Mouse (Mus musculus) midbrain, embryonic 14.5 days (tissue): ENCODE data around the gene Phf20. TPM values are rescaled to one million over a fixed set of nuclear protein-coding genes. Genes with fewer than 3 reads are reported as not detected.
A peak's percentile ranks its signal among the peaks of the same experiment; 100 is the strongest.
"Not testable (repeated sequence)": the region's sequence is repeated elsewhere in the genome, so short reads cannot be mapped to it uniquely, and the experiment has no call there.

Source experiments
- ATAC-seq: fragments of 200-750 bp; cut with Nextera tagmentation; 2 replicates; pipeline ENCODE4 v1.8.0; 2017; ENCODE audit warnings: moderate number of reproducible peaks, moderate library complexity; ENCODE audit not compliant: low FRiP score, low TSS enrichment
- DNase-seq: peaks from one replicate; pipeline ENCODE4 v3.0.0-alpha.2; 2015
- H3K27ac ChIP-seq: fragments of 300-500 bp; sonication (generic); replicated peaks from 2 replicates; pipeline ENCODE4 v1.5.1; 2014; ENCODE audit warnings: mild to moderate bottlenecking, low read depth, low read length, moderate library complexity
- H3K27me3 ChIP-seq: fragments of 300-500 bp; sonication (generic); 2 replicates; pipeline ENCODE4 v1.6.1; 2014; ENCODE audit warnings: low read length, control low read depth, mixed read lengths; ENCODE audit not compliant: control insufficient read depth, insufficient read depth
- H3K36me3 ChIP-seq: fragments of 300-500 bp; sonication (generic); 2 replicates; pipeline ENCODE4 v1.6.1; 2014; ENCODE audit warnings: low read length, control low read depth; ENCODE audit not compliant: control insufficient read depth, insufficient read depth
- H3K4me1 ChIP-seq: fragments of 300-500 bp; sonication (generic); 2 replicates; pipeline ENCODE4 v1.6.1; 2014; ENCODE audit warnings: mild to moderate bottlenecking, antibody characterized with exemption, low read length, control low read depth; ENCODE audit not compliant: control insufficient read depth, insufficient read depth
- H3K4me2 ChIP-seq: fragments of 300-500 bp; sonication (generic); 2 replicates; pipeline ENCODE4 v1.6.1; 2014; ENCODE audit warnings: mild to moderate bottlenecking, low read length, moderate library complexity
- H3K4me3 ChIP-seq: fragments of 300-500 bp; sonication (generic); replicated peaks from 2 replicates; pipeline ENCODE4 v1.5.1; 2014; ENCODE audit warnings: low read depth, low read length
- H3K9ac ChIP-seq: fragments of 300-500 bp; sonication (generic); replicated peaks from 2 replicates; pipeline ENCODE4 v1.6.1; 2014; ENCODE audit warnings: mild to moderate bottlenecking, low read length, moderate library complexity
- H3K9me3 ChIP-seq: fragments of 300-500 bp; sonication (generic); 2 replicates; pipeline ENCODE4 v1.6.1; 2016; ENCODE audit warnings: low read length, control low read depth, mixed read lengths; ENCODE audit not compliant: control insufficient read depth
- WGBS: fragments of 180-500 bp; shearing (Covaris S2); extraction: QIAGEN DNeasy Blood & Tissue Kit; methylation state at CpG from one replicate; pipeline ENCODE4 v1.1.7; 2014; 5-methylcytosine and 5-hydroxymethylcytosine counted together
- polyA plus RNA-seq: library from polyadenylated mRNA; unstranded; fragments of >200 nt; fragmentation: Nextera tagmentation; extraction: Ambion mirVana; gene quantifications from 2 replicates; pipeline ENCODE4 v1.2.1, GENCODE M21; 2014

Gene Phf20
- polyA plus RNA-seq, 1 experiment from 2014 or later: 120 TPM

DNA sequence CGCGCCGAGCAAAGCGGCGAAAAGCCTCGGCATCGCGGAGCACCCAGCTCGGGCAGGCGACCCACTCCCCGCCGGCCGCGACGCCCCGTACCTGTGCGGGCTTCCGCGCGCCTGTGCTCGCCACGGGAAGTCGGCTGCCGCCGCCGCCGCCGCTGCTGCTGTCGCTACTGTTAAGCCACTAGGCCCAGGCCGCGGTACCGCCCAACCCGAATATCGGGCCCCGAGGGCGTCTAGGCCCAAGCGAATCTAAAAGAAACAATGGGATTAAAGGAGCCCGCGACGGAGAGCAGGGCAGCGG lies 16.5 kb upstream of the Phf20 start:
- Histone ChIP-seq H3K9me3 (no peaks in the 10 kb centered on the region), H3K36me3 (peaks cover 35% of the 10 kb centered on the region), H3K27ac (peak overlapping the region; percentile 98), H3K4me2 (no peak overlapping the region), H3K27me3 (no peaks in the 10 kb centered on the region), H3K4me1 (peaks cover 38% of the 10 kb centered on the region), H3K9ac (peak overlapping the region; percentile 100), H3K4me3 (peak overlapping the region; percentile 99)
- WGBS: under 1% methylated on average over 36 of the region's 41 CpGs
- DNase-seq: no peak
- peak; percentile 41 for ATAC-seq

GRCm38 (mm10) chr2:156180094-156180821 lies 16.0 kb upstream of the Phf20 start, which contains the start of gene Rbm39:
Rbm39 (minus strand) TSS chr2:156180238.
- ATAC-seq (peak; percentile 98), DNase-seq (peak; percentile 100)
- Histone ChIP-seq H3K4me1 (peaks cover 38% of the 10 kb centered on the region), H3K4me3 (peak within 1 kb of the TSS; percentile 99), H3K9ac (peak within 1 kb of the TSS; percentile 100), H3K27me3 (no peaks in the 10 kb centered on the region), H3K36me3 (peaks cover 30% of the 10 kb centered on the region), H3K4me2 (peak within 1 kb of the TSS; percentile 90), H3K27ac (peak within 1 kb of the TSS; percentile 98), H3K9me3 (no peaks in the 10 kb centered on the region)
- WGBS: under 1% methylated on average over 47 of the region's 47 CpGs

DNA sequence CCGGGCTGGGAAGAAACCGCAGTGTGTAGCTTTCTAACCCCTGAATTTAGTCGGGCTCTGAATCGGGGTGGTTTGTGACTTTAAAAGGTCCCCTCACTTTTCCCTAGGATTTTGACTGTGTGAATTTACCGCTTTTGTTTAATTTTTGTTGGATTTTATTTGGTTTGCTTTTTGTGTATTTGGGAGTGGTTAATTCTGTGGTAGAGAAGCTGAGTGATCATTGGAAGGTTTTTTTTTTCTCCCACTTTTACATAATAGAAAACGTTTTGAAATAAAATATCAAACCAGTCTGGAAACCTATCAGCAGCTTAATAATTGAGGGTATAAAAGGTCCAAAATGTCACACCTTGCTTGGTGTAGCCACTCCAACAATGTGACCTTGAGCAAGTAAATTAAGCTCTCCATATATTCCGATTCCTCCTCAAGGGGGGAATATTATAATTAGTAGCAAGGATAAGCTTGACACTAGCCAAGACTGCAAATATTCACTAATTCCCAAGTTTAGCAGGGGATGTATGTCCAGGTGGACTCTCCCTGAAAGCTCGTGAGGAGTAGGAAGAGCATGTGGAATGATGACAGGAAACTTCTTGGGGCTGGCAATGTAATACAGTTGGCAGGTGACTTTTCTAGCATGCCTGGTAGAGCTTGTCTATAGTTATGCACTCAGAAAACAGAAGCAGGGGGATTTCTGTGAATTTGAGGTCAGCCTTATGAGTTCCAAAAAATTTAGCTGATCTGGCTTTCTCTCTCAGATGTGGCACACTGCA lies 15.3 kb upstream of the Phf20 start:
- Histone ChIP-seq H3K4me2 (peak overlapping the region; percentile 65), H3K4me1 (peaks cover 33% of the 10 kb centered on the region), H3K27me3 (no peaks in the 10 kb centered on the region), H3K36me3 (peaks cover 25% of the 10 kb centered on the region), H3K9ac (peak overlapping the region; percentile 68), H3K27ac (peak overlapping the region; percentile 98), H3K9me3 (no peaks in the 10 kb centered on the region), H3K4me3 (peak overlapping the region; percentile 99)
- no peak for ATAC-seq
- peak; percentile 23 for DNase-seq
- 12% methylated on average over 8 of the region's 8 CpGs for WGBS

GRCm38 (mm10) chr2:156181592-156181991 lies 14.7 kb upstream of the Phf20 start:
- 80% methylated on average over 2 of the region's 2 CpGs for WGBS
- no peak for DNase-seq
- H3K4me3 ChIP-seq: peak overlapping the region; percentile 99; the same call in 1 of the 2 replicates
- no peaks in the 10 kb centered on the region for H3K9me3 ChIP-seq
- H3K27ac ChIP-seq: peak overlapping the region; percentile 98; the same call in 1 of the 2 replicates
- no peak overlapping the region for H3K9ac ChIP-seq
- H3K4me2 ChIP-seq: peak overlapping the region; percentile 65
- ATAC-seq: no peak
- peaks cover 19% of the 10 kb centered on the region for H3K36me3 ChIP-seq
- H3K27me3 ChIP-seq: no peaks in the 10 kb centered on the region
- H3K4me1 ChIP-seq: peaks cover 32% of the 10 kb centered on the region

- 85% methylated on average over 7 of the region's 7 CpGs for WGBS
- not testable (repeated sequence) for H3K9ac ChIP-seq, ATAC-seq, H3K4me3 ChIP-seq, DNase-seq, H3K9me3 ChIP-seq, H3K36me3 ChIP-seq, H3K4me1 ChIP-seq, H3K4me2 ChIP-seq, H3K27me3 ChIP-seq, H3K27ac ChIP-seq
These were observed 7.0 kb upstream of the Phf20 start for GRCm38 (mm10) chr2:156189241-156189640.

DNA sequence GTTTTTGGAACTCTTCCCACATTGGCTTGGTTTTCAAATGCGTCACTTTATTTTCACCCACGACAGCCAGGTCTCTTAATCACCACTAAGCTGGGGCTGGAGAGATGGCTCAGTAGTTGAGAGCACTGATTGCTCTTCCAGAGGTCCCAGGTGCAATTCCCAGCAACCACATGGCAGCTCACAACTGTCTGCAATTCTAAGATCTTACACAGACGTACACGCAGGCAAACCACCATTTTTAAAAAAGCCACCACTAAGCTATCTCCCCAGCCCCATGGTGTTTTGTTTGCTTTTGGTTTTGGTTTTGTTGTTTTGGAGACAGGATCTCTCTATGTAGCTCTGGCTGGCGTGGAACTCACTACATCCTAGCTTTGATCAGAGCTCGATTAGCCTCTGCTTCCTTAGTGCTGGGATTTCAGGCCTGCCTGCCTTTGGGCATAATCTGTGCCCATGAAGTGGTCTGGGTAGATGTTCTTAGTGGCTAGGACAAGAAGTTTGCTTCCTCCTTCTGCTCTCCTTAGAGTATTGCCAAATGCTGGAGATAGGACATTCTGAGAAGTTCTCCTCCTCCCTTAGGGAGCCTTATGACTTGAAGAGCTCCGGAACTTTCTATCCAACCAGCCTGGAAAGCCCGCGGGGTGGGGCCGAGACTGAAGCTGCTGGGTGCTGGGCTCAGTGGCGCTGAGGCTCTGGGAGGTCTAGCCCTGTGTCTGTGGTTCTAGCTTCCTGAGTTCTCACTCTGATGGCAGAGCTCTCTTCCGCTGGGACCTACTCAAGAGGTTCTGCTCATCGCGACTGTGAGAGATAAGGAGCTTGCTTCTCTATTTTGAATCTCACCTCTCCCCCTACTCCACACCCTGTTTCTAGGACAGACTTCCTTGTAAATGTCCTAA lies 6.0 kb upstream of the Phf20 start:
- WGBS: 88% methylated on average over 14 of the region's 14 CpGs
- Histone ChIP-seq H3K27me3 (no peaks in the 10 kb centered on the region), H3K4me3 (no peak overlapping the region), H3K4me2 (no peak overlapping the region), H3K4me1 (no peaks in the 10 kb centered on the region), H3K9me3 (no peaks in the 10 kb centered on the region), H3K36me3 (no peaks in the 10 kb centered on the region), H3K27ac (no peak overlapping the region), H3K9ac (no peak overlapping the region)
- DNase-seq (no peak), ATAC-seq (no peak)

DNA sequence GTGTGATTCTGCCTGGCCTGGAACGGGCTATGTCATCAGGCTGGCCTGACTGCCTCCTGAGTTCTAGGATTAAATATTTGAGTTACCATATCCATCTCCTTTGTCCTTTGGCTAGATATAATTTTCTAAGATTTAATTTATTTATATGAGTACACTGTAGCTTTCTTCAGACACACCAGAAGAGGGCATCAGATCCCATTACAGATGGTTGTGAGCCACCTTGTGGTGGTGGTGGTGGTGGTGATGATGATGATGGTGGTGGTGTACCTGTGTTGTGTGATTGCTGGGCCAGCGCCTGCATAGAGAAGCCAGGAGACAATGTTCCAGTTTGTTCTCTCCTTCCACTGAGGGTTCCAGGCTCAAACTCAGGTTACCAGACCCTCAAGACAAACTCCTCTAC lies 4.7 kb upstream of the Phf20 start:
- Histone ChIP-seq H3K4me2 (no peak overlapping the region), H3K36me3 (no peaks in the 10 kb centered on the region), H3K9me3 (no peaks in the 10 kb centered on the region), H3K9ac (no peak overlapping the region), H3K4me3 (no peak overlapping the region), H3K4me1 (no peaks in the 10 kb centered on the region; the same call in 1 of the 2 replicates), H3K27me3 (no peaks in the 10 kb centered on the region), H3K27ac (no peak overlapping the region)
- ATAC-seq (no peak), DNase-seq (no peak)
- 95% methylated on average over 2 of the region's 2 CpGs for WGBS

DNA sequence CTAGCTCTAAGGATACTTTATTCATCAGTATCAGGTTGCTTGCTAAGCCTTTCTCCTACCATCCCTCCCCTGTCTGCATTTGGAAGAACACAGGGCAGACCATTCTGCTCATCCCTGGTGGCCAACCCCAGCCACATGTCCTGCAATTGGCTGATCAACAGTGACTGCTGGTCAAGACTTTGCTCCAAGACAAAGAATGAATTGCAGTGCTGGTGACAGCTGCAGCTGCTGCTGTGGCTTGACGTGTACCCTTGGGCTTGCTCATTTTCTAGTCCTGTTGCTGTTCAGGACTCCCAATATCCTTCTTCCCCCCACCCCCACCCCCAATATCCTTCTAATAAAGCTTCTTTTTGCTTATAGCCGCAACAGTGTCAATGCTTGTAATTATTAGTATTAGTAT lies 4.2 kb upstream of the Phf20 start:
- Histone ChIP-seq H3K4me1 (no peaks in the 10 kb centered on the region; the same call in 1 of the 2 replicates), H3K36me3 (no peaks in the 10 kb centered on the region), H3K4me3 (no peak overlapping the region), H3K4me2 (no peak overlapping the region), H3K27ac (no peak overlapping the region), H3K9me3 (no peaks in the 10 kb centered on the region), H3K27me3 (no peaks in the 10 kb centered on the region), H3K9ac (no peak overlapping the region)
- no peak for ATAC-seq
- DNase-seq: no peak
- WGBS: 66% methylated on average over 2 of the region's 2 CpGs
